Mouse (Mus musculus) liver, embryonic 13.5 days (tissue): ENCODE measurements around the gene Olfr1174-ps. TPM values are rescaled to one million over a fixed set of nuclear protein-coding genes. Genes with fewer than 3 reads are reported as not detected.

Experiments
- ATAC-seq: fragments of 200-750 bp; cut with Nextera tagmentation; 2 replicates; pipeline ENCODE4 v1.8.0; 2017; ENCODE audit warnings: low read depth, mild to moderate bottlenecking, moderate number of reproducible peaks, moderate library complexity
- DNase-seq: peaks from one replicate; pipeline ENCODE4 v3.0.0; 2022
- H3K27ac ChIP-seq: fragments of 300-500 bp; sonication (generic); 2 replicates; pipeline ENCODE4 v1.5.1; 2015; ENCODE audit warnings: moderate library complexity, mild to moderate bottlenecking, inconsistent platforms
- H3K27me3 ChIP-seq: fragments of 300-500 bp; sonication (generic); 2 replicates; pipeline ENCODE4 v1.6.1; 2015; ENCODE audit warnings: mild to moderate bottlenecking, inconsistent platforms
- H3K36me3 ChIP-seq: fragments of 300-500 bp; sonication (generic); 2 replicates; pipeline ENCODE4 v1.6.1; 2015; ENCODE audit warnings: mild to moderate bottlenecking, inconsistent platforms
- H3K4me1 ChIP-seq: fragments of 300-500 bp; sonication (generic); replicated peaks from 2 replicates; pipeline ENCODE4 v1.6.1; 2015; ENCODE audit warnings: inconsistent platforms
- H3K4me2 ChIP-seq: fragments of 300-500 bp; sonication (generic); 2 replicates; pipeline ENCODE4 v1.6.1; 2015; ENCODE audit warnings: inconsistent platforms, mild to moderate bottlenecking, moderate library complexity
- H3K4me3 ChIP-seq: fragments of 300-500 bp; sonication (generic); replicated peaks from 2 replicates; pipeline ENCODE4 v1.5.1; 2015; ENCODE audit warnings: mild to moderate bottlenecking, inconsistent platforms
- H3K9ac ChIP-seq: fragments of 300-500 bp; sonication (generic); 2 replicates; pipeline ENCODE4 v1.6.1; 2015; ENCODE audit warnings: mild to moderate bottlenecking, inconsistent platforms
- H3K9me3 ChIP-seq: fragments of 300-500 bp; sonication (generic); replicated peaks from 2 replicates; pipeline ENCODE4 v1.6.1; 2016; ENCODE audit warnings: inconsistent platforms
- WGBS: fragments of 180-500 bp; shearing (Covaris S2); methylation state at CpG from one replicate; pipeline ENCODE4 v1.1.7; 2015; ENCODE audit not compliant: insufficient replicate concordance; 5-methylcytosine and 5-hydroxymethylcytosine counted together
- polyA plus RNA-seq: library from polyadenylated mRNA; unstranded; fragments of >200 nt; fragmentation: Nextera tagmentation; extraction: Ambion mirVana; gene quantifications from 2 replicates; pipeline ENCODE4 v1.2.1, GENCODE M21; 2015

The Olfr1174-ps gene
- polyA plus RNA-seq, result not detected in 2 replicates

DNA sequence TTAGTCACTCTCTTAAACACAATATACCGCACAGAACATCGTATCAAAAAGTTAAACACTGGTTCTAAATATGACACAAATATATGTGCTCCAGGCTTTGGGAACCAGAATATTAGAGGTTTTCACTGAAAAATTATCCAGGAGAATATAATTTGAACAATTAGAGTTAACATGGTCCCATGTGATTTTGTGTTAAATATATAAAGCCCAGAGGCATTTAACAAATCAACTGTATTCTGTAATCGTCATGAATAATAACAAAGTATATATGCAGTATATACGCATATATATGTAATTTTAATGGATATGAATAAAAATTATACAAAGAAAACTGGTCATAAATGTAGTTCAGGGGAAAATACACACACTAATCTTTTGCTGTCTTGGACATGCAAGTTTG is at the start of gene Olfr1174-ps:
Olfr1174-ps (minus strand) TSS at position 101 of the 400 bp plus-strand sequence.
- Histone ChIP-seq H3K4me3 (no peak within 1 kb of the TSS), H3K27ac (no peak within 1 kb of the TSS), H3K36me3 (no peaks in the 10 kb centered on the region), H3K27me3 (no peaks in the 10 kb centered on the region), H3K9ac (no peak within 1 kb of the TSS), H3K4me2 (no peak within 1 kb of the TSS), H3K4me1 (no peaks in the 10 kb centered on the region), H3K9me3 (no peaks in the 10 kb centered on the region)
- WGBS, result 77% methylated on average over 4 of the region's 4 CpGs
- no peak for ATAC-seq
- DNase-seq, result no peak

DNA sequence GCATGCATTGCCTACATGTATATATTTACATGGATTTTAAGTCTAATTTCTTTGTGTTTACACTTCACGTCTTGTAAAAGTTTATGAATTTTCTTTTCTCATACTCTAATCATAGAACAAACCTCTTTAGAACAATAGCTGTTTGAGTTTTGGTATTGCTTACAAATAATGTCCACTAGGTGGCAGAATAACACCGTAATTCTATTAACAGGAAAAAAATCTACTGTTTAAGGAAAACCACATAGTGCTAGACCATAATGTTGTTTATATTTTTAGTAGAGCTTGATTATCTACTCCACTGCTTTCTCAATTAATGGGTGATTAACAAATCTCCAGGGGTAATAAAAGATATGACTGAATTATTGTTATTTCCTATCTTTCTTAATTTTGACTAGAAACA is 41.4 kb upstream of the Olfr1174-ps start:
- no peaks in the 10 kb centered on the region for H3K27me3 ChIP-seq
- no peak overlapping the region for H3K9ac ChIP-seq
- no peaks in the 10 kb centered on the region for H3K4me1 ChIP-seq
- no peak for DNase-seq
- no peak overlapping the region for H3K4me3 ChIP-seq
- no peaks in the 10 kb centered on the region for H3K9me3 ChIP-seq
- H3K4me2 ChIP-seq, result no peak overlapping the region
- WGBS, result 3% methylated on average over 2 of the region's 2 CpGs
- H3K36me3 ChIP-seq, result no peaks in the 10 kb centered on the region
- no peak for ATAC-seq
- no peak overlapping the region for H3K27ac ChIP-seq

DNA sequence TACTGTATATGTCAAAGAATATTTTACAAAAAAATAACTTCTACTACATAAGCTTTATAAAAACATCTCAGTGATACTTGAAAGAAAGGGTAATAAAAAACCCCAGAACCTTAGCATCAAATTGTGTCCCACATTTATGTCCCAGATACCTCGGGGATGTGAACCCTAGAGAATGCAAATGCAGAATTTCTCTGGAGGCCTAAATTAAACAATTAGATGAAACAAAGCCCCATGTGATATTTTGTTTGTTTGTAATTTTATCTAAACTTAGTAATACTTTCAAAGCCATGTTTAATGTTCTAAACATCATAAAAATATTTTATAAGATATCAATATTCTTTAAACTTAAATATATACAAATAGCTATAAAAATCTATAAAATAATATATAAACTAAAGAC is 31.5 kb upstream of the Olfr1174-ps start, which contains the start of gene Olfr1177-ps:
Olfr1177-ps (minus strand) TSS at position 101 of the 400 bp plus-strand sequence.
- H3K27ac ChIP-seq, result no peak within 1 kb of the TSS
- H3K4me2 ChIP-seq, result no peak within 1 kb of the TSS
- no peak within 1 kb of the TSS for H3K9ac ChIP-seq
- ATAC-seq, result no peak
- H3K4me3 ChIP-seq, result no peak within 1 kb of the TSS
- H3K4me1 ChIP-seq, result no peaks in the 10 kb centered on the region
- H3K9me3 ChIP-seq, result no peaks in the 10 kb centered on the region
- no peaks in the 10 kb centered on the region for H3K27me3 ChIP-seq
- WGBS, result 50% methylated on average over 1 of the region's 1 CpGs
- no peaks in the 10 kb centered on the region for H3K36me3 ChIP-seq
- DNase-seq, result no peak

DNA sequence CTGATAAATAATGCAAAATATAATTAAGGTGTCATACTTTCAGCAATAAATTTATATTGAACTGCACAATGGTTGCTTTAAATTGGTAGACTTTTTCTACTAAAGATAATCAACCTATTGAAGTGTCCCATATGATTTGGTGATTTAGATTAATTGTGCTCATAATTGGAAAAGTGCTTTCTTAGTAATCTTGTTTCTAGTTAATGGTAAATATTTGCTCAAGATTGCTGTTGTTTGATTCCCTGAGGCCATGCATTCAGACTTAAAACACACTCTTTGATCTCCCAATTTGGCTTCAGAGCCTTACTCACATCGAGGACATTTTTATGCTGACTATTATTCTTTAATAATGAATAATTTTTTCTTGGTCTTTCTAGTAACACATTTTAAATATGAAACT is 21.5 kb upstream of the Olfr1174-ps start, which contains the start of gene Olfr1176:
Olfr1176 (plus strand) TSS at position 301 of the 400 bp plus-strand sequence.
- Histone ChIP-seq H3K9me3 (no peaks in the 10 kb centered on the region), H3K27me3 (no peaks in the 10 kb centered on the region), H3K36me3 (no peaks in the 10 kb centered on the region), H3K4me3 (no peak within 1 kb of the TSS), H3K4me2 (no peak within 1 kb of the TSS), H3K4me1 (no peaks in the 10 kb centered on the region), H3K27ac (no peak within 1 kb of the TSS), H3K9ac (no peak within 1 kb of the TSS)
- DNase-seq, result no peak
- 36% methylated on average over 1 of the region's 1 CpGs for WGBS
- no peak for ATAC-seq

DNA sequence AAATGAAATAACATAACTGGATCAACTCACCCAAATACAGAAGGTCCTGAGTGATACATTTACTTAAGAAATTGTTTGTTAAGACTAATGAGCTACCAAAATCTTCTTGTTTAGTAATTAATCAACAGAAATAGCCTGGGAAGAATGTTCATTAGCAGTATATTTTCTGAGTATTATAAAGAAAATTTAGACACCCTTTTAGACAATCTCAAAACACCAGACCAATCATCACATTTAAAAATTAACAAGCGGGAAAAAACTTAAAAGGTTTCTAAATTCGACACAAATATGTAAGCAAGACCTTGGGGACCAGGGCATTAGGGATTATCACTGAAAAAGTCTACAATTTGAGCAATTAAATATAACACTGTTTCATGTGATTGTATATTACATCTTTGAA is 12.2 kb upstream of the Olfr1174-ps start, which contains the start of gene Olfr1175-ps:
Olfr1175-ps (minus strand) TSS at position 101 of the 400 bp plus-strand sequence.
- 64% methylated on average over 2 of the region's 2 CpGs for WGBS
- no peak for DNase-seq

DNA sequence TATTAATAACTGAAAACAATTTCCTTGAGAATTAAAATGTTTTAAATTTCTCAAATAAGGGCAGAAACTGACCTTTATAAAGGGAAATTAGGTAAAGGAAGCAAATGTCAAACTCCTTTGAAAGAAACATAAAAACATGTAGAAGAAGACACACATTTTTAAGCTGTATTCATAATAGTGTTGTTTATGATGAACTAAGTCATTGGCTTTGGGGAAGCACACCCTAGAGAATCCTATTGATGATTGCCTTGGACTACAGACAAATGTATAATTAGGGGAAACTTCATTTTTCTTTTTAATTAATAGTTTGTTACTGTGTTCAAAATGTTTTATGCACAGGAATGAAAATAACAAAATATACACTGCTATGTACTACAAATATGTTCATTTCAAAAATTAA is 35.2 kb downstream of the Olfr1174-ps start, which contains the start of gene Olfr1173:
Olfr1173 (minus strand) TSS at position 101 of the 400 bp plus-strand sequence.
- no peak for DNase-seq
- H3K4me1 ChIP-seq, result no peaks in the 10 kb centered on the region
- no peak within 1 kb of the TSS for H3K4me2 ChIP-seq
- no peak within 1 kb of the TSS for H3K4me3 ChIP-seq
- H3K27me3 ChIP-seq, result no peaks in the 10 kb centered on the region
- no peak for ATAC-seq
- H3K9me3 ChIP-seq, result no peaks in the 10 kb centered on the region
- no peaks in the 10 kb centered on the region for H3K36me3 ChIP-seq
- H3K9ac ChIP-seq, result no peak within 1 kb of the TSS
- H3K27ac ChIP-seq, result no peak within 1 kb of the TSS

More for the DNA sequence above, 12.2 kb upstream of the Olfr1174-ps start, which contains the start of gene Olfr1175-ps:
- no peak for ATAC-seq
- H3K36me3 ChIP-seq, result no peaks in the 10 kb centered on the region
- no peak within 1 kb of the TSS for H3K4me3 ChIP-seq
- no peak within 1 kb of the TSS for H3K4me2 ChIP-seq
- H3K27me3 ChIP-seq, result no peaks in the 10 kb centered on the region
- H3K9me3 ChIP-seq, result no peaks in the 10 kb centered on the region
- H3K4me1 ChIP-seq, result no peaks in the 10 kb centered on the region
- H3K9ac ChIP-seq, result no peak within 1 kb of the TSS
- H3K27ac ChIP-seq, result no peak within 1 kb of the TSS

Other genes with a start within 250 kb of the Olfr1174-ps start
- gene Olfr1163, start 243.3 kb downstream of the Olfr1174-ps start, polyA plus RNA-seq, result not detected in 2 replicates
- gene Olfr1164, start 221.2 kb downstream of the Olfr1174-ps start, polyA plus RNA-seq, result not detected in 2 replicates
- not detected in 2 replicates for gene Olfr1166, start 186.9 kb downstream of the Olfr1174-ps start, polyA plus RNA-seq
- gene Olfr1167, start 159.9 kb downstream of the Olfr1174-ps start, polyA plus RNA-seq, result not detected in 2 replicates
- not detected in 2 replicates for gene Olfr1168, start 133.3 kb downstream of the Olfr1174-ps start, polyA plus RNA-seq
- gene Olfr1170, start 86.8 kb downstream of the Olfr1174-ps start, polyA plus RNA-seq, result not detected in 2 replicates
- not detected in 2 replicates for gene Olfr1173, start 35.3 kb downstream of the Olfr1174-ps start, polyA plus RNA-seq
- not detected in 2 replicates for gene Olfr1175-ps, start 12.1 kb upstream of the Olfr1174-ps start, polyA plus RNA-seq
- not detected in 2 replicates for gene Olfr1176, start 21.6 kb upstream of the Olfr1174-ps start, polyA plus RNA-seq
- gene Olfr1177-ps, start 31.4 kb upstream of the Olfr1174-ps start, polyA plus RNA-seq, result not detected in 2 replicates
- gene Olfr1178, start 71.9 kb upstream of the Olfr1174-ps start, polyA plus RNA-seq, result not detected in 2 replicates
- gene Olfr1179, start 91.3 kb upstream of the Olfr1174-ps start, polyA plus RNA-seq, result not detected in 2 replicates
- not detected in 2 replicates for gene Olfr1180, start 104.0 kb upstream of the Olfr1174-ps start, polyA plus RNA-seq
- not detected in 2 replicates for gene Olfr1181, start 111.0 kb upstream of the Olfr1174-ps start, polyA plus RNA-seq
- not detected in 2 replicates for gene Gm13757, start 134.0 kb upstream of the Olfr1174-ps start, polyA plus RNA-seq
- gene Olfr1183, start 139.7 kb upstream of the Olfr1174-ps start, polyA plus RNA-seq, result not detected in 2 replicates
- gene Olfr1184, start 168.5 kb upstream of the Olfr1174-ps start, polyA plus RNA-seq, result not detected in 2 replicates
- not detected in 2 replicates for gene Olfr1185-ps1, start 178.2 kb upstream of the Olfr1174-ps start, polyA plus RNA-seq
- not detected in 2 replicates for gene Olfr1186, start 203.4 kb upstream of the Olfr1174-ps start, polyA plus RNA-seq
- not detected in 2 replicates for gene Olfr1188, start 241.8 kb upstream of the Olfr1174-ps start, polyA plus RNA-seq